Mouse (Mus musculus) kidney, adult 10 weeks (tissue): Measurements from ENCODE around the gene Gclc. TPM values are rescaled to one million over a fixed set of nuclear protein-coding genes. Genes with fewer than 3 reads are reported as not detected.

Experiments used
- polyA plus RNA-seq: library from polyadenylated mRNA; stranded (reverse); fragments of 350-450 nt; fragmentation: Illumina TruSeq; extraction: RNeasy Lipid Tissue Mini Kit (QIAGEN cat#74804); gene quantifications from one replicate; pipeline ENCODE4 v1.2.3, GENCODE M21; 2014; ENCODE audit warnings: low read depth, low replicate concordance

Gene Gclc
- 367 TPM for polyA plus RNA-seq

DNA sequence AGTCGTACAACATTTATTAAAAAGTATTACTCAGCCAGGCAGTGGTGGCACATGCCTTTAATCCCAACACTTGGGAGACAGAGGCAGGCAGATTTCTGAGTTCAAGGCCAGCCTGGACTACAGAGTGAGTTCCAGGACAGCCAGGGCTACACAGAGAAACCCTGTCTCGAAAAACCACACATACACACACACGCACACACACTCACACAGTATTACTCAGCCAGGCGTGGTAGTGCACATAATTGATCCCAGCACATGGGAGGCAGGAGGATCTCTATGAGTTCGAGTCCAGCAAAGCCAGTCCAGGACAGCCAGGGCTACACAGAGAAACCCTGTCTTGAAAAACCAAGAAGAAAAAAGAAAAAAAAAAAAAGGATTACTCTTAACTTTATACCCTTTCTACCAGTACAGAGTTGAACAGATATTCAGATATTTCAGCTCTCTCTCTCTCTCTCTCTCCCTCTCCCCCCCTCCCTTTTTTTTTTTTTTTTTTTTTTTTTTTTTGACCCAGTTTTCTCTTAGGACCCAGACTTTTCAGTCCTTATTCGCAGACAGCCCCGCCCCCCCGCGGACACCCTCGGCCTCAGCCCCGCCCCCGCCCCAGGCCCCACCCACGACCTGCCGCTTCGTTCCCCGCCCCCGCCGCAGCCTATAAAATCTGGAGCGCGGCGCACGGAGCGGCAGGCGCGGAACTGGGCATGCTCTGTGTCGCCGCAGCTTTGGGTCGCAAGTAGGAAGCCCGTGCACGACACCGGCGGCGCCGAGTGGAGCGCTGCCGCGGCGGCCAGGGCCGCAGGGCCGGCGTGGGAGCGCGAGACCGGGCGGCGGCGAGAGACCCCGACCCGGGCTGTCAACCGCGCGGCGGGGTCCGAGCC, at the start of gene Gclc:
TSS of gene Gclc (plus strand) at position 683 of the 875 bp plus-strand sequence.

Other genes with a start within 250 kb of the Gclc start
- 36.2 TPM for gene Lrrc1, start 209.7 kb upstream of the Gclc start, polyA plus RNA-seq
- 0.08 TPM for gene Klhl31, start 118.0 kb upstream of the Gclc start, polyA plus RNA-seq
- 126 TPM for gene Elovl5, start 162.8 kb downstream of the Gclc start, polyA plus RNA-seq